Mouse (Mus musculus): ENCODE data around the gene Cebpa.

Gene Cebpa

GRCm38 (mm10) chr7:35120146-35120691, 1.1 kb downstream of the Cebpa start:
- peak; percentile 61 to 67 for DNase-seq

GRCm38 (mm10) chr7:35121150-35121549, 2.1 kb downstream of the Cebpa start:
- DNase-seq = no peak

- DNase-seq = no peak
These were observed 3.6 kb downstream of the Cebpa start for GRCm38 (mm10) chr7:35122401-35123320.

- DNase-seq = no peak
These were observed 4.4 kb downstream of the Cebpa start for GRCm38 (mm10) chr7:35123431-35123953.

GRCm38 (mm10) chr7:35124216-35124615, 5.1 kb downstream of the Cebpa start:
- DNase-seq = no peak

GRCm38 (mm10) chr7:35124745-35125144, 5.7 kb downstream of the Cebpa start:
- DNase-seq = no peak

- DNase-seq = no peak
These were observed 6.9 kb downstream of the Cebpa start for GRCm38 (mm10) chr7:35125971-35126370.

GRCm38 (mm10) chr7:35127001-35127400, 7.9 kb downstream of the Cebpa start:
- no peak for DNase-seq

GRCm38 (mm10) chr7:35127721-35128120, 8.6 kb downstream of the Cebpa start:
- no peak for DNase-seq

GRCm38 (mm10) chr7:35128677-35129567, 9.8 kb downstream of the Cebpa start:
- no peak for DNase-seq

- DNase-seq = peak; percentile 71 to 80
These were observed 11.1 kb downstream of the Cebpa start for GRCm38 (mm10) chr7:35130059-35130738.

- DNase-seq = no peak
These were observed 11.8 kb downstream of the Cebpa start for GRCm38 (mm10) chr7:35130888-35131287.

GRCm38 (mm10) chr7:35131601-35132000, 12.5 kb downstream of the Cebpa start:
- DNase-seq = no peak

GRCm38 (mm10) chr7:35134621-35135020, 15.5 kb downstream of the Cebpa start:
- DNase-seq = peak in 1 of 2 experiments; percentile 21

- no peak for DNase-seq
These were observed 18.4 kb downstream of the Cebpa start for GRCm38 (mm10) chr7:35137524-35137923.

GRCm38 (mm10) chr7:35138481-35138880, 19.4 kb downstream of the Cebpa start:
- DNase-seq = no peak

GRCm38 (mm10) chr7:35139880-35140279, 20.8 kb downstream of the Cebpa start:
- DNase-seq = no peak

GRCm38 (mm10) chr7:35141519-35141918, 22.4 kb downstream of the Cebpa start:
- DNase-seq = peak; percentile 29 to 46

- no peak for DNase-seq
These were observed 23.4 kb downstream of the Cebpa start for GRCm38 (mm10) chr7:35142522-35142921.

GRCm38 (mm10) chr7:35143864-35144618, 24.9 kb downstream of the Cebpa start:
- no peak for DNase-seq

GRCm38 (mm10) chr7:35145068-35145467, 26.0 kb downstream of the Cebpa start:
- no peak for DNase-seq
